In the genomic region with DNA sequence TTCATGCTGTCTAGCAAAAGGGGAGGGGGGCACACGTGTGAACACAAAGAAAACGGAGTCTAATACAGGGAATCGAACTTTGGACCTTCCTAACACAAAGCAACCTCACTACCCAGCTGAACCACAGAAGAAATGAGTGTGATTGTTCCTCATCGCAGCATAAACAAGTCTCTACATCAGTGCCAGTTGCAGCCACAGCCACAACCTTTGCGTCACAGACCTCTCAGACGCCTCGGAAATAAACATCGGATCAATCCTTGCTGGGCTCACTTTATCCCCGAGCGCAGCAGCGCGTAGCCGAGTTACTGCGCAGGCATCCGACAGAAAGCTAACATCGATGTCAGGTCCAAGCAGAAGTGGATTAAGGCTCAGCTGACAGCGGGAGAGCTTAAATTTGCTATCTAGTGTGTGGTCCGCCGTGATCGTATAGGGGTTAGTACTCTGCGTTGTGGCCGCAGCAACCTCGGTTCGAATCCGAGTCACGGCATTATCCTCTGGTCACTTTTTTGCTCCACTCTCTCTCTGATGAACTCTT, we compare ENCODE assay signal across 8 mouse cellular contexts. TPM values are rescaled to one million over a fixed set of nuclear protein-coding genes. Genes with fewer than 3 reads are reported as not detected.
A peak's percentile ranks its signal among the peaks of the same experiment; 100 is the strongest.
DNase-seq lines count a peak whose midpoint lies in the region; ATAC-seq and TF ChIP-seq lines count a peak whose summit lies in the region.

No protein-coding gene starts in this region.

- no peak for TF ChIP-seq EP300 in ES-Bruce4 (IDR thresholded peaks at IDR 0.05; ENCODE audit: insufficient read depth, low read depth, low read length)

- no peak for TF ChIP-seq POLR2A in ES-Bruce4 (IDR thresholded peaks at IDR 0.05; ENCODE audit: insufficient read depth, low read length)
- TF ChIP-seq POLR2A in embryonic fibroblast, embryonic 13.5 days (IDR thresholded peaks at IDR 0.05; ENCODE audit: low read depth, low read length): no peak

- H3K27ac ChIP-seq in ES-Bruce4 (ENCODE audit: insufficient read depth, low read length): peak overlapping the region; percentile 26; the same call in 1 of the 2 replicates
- H3K27ac ChIP-seq in embryonic fibroblast, embryonic 13.5 days (ENCODE audit: insufficient read depth, low read length): no peak overlapping the region
- H3K27ac ChIP-seq in intestine, embryonic 16.5 days (ENCODE audit: low read length): no peak overlapping the region
- peak overlapping the region; percentile 42 for H3K27ac ChIP-seq in midbrain, embryonic 10.5 days (replicated peaks)
- no peak overlapping the region for H3K27ac ChIP-seq in stomach, embryonic 16.5 days (ENCODE audit: low read length)

- H3K9ac ChIP-seq in ES-Bruce4 (ENCODE audit: low read depth, poor library complexity, severe bottlenecking): peak overlapping the region; percentile 37; the same call in 1 of the 2 replicates
- 0 out of 2 replicates have a peak overlapping the region, but pooled peaks have one; percentile 27 for H3K9ac ChIP-seq in intestine, embryonic 16.5 days (ENCODE audit: low read depth, low read length)
- H3K9ac ChIP-seq in stomach, embryonic 16.5 days (ENCODE audit: low read length): peak overlapping the region; percentile 21; the same call in 1 of the 2 replicates

- H3K4me3 ChIP-seq in ES-Bruce4 (ENCODE audit: low read depth, low read length): peak overlapping the region; percentile 80
- H3K4me3 ChIP-seq in embryonic fibroblast, embryonic 13.5 days (ENCODE audit: insufficient read depth, low read length): peak overlapping the region; percentile 61
- H3K4me3 ChIP-seq in intestine, embryonic 16.5 days (ENCODE audit: low read length): peak overlapping the region; percentile 31
- peak overlapping the region; percentile 51 for H3K4me3 ChIP-seq in midbrain, embryonic 10.5 days
- peak overlapping the region; percentile 35 for H3K4me3 ChIP-seq in stomach, embryonic 16.5 days (replicated peaks; ENCODE audit: low read length)

- H3K27me3 ChIP-seq in ES-Bruce4 (ENCODE audit: control insufficient read depth, insufficient read depth, low read length, poor library complexity, severe bottlenecking): no peaks in the 10 kb centered on the region
- H3K27me3 ChIP-seq in intestine, embryonic 16.5 days (replicated peaks; ENCODE audit: control insufficient read depth, insufficient read depth, low read length): peaks cover 18% of the 10 kb centered on the region
- peaks cover 84% of the 10 kb centered on the region for H3K27me3 ChIP-seq in midbrain, embryonic 10.5 days (ENCODE audit: low read depth, poor library complexity, severe bottlenecking)
- peaks cover 24% of the 10 kb centered on the region for H3K27me3 ChIP-seq in stomach, embryonic 16.5 days (ENCODE audit: control insufficient read depth, insufficient read depth, low read length)

- H3K9me3 ChIP-seq in ES-Bruce4 (replicated peaks; ENCODE audit: control insufficient read depth, insufficient read depth, low read length, poor library complexity, severe bottlenecking): no peaks in the 10 kb centered on the region
- H3K9me3 ChIP-seq in intestine, embryonic 16.5 days (ENCODE audit: control insufficient read depth, low read length): peaks cover 3% of the 10 kb centered on the region; the same call in 1 of the 2 replicates
- no peaks in the 10 kb centered on the region for H3K9me3 ChIP-seq in midbrain, embryonic 10.5 days (replicated peaks)
- H3K9me3 ChIP-seq in stomach, embryonic 16.5 days (replicated peaks; ENCODE audit: control insufficient read depth, low read length): no peaks in the 10 kb centered on the region

- ATAC-seq in frontal cortex, adult (ENCODE audit: low TSS enrichment): no peak
- ATAC-seq in intestine, embryonic 16.5 days: no peak
- ATAC-seq in stomach, embryonic 16.5 days (ENCODE audit: insufficient read depth, low FRiP score): peak; percentile 40; the same call in 1 of the 2 replicates

- whole genome bisulfite sequencing in intestine, embryonic 16.5 days: 1% methylated on average over 26 of the region's 26 CpGs
- under 1% methylated on average over 26 of the region's 26 CpGs for WGBS in midbrain, embryonic 10.5 days
- 1% methylated on average over 26 of the region's 26 CpGs for WGBS in stomach, embryonic 16.5 days

- TF ChIP-seq CTCF in ES-Bruce4 (IDR thresholded peaks at IDR 0.05; ENCODE audit: low read depth, low read length): no peak
- TF ChIP-seq CTCF in embryonic fibroblast, embryonic 13.5 days (IDR thresholded peaks at IDR 0.05; ENCODE audit: borderline replicate concordance, insufficient read depth, low read length): no peak

- no peaks in the 10 kb centered on the region for H3K4me1 ChIP-seq in ES-Bruce4 (ENCODE audit: control insufficient read depth, insufficient read depth, low read length)
- no peaks in the 10 kb centered on the region for H3K4me1 ChIP-seq in embryonic fibroblast, embryonic 13.5 days (ENCODE audit: control insufficient read depth, insufficient read depth, low read length)
- H3K4me1 ChIP-seq in intestine, embryonic 16.5 days (ENCODE audit: control insufficient read depth, insufficient read depth, low read length): no peaks in the 10 kb centered on the region
- peaks cover 36% of the 10 kb centered on the region for H3K4me1 ChIP-seq in midbrain, embryonic 10.5 days
- H3K4me1 ChIP-seq in stomach, embryonic 16.5 days (ENCODE audit: control insufficient read depth, insufficient read depth, low read length): no peaks in the 10 kb centered on the region

- DNase-seq in frontal cortex, postnatal 14 days (ENCODE audit: low spot score in 2 of 2): peak; percentile 25 to 47
- peak; percentile 72 for DNase-seq in midbrain, embryonic 10.5 days (ENCODE audit: low spot score)
- DNase-seq in cerebellum, postnatal 25 days: no peak

- no peaks in the 10 kb centered on the region for H3K36me3 ChIP-seq in ES-Bruce4 (ENCODE audit: control insufficient read depth, insufficient read depth, low read length, poor library complexity, severe bottlenecking)
- H3K36me3 ChIP-seq in intestine, embryonic 16.5 days (ENCODE audit: control insufficient read depth, insufficient read depth, low read length): no peaks in the 10 kb centered on the region
- H3K36me3 ChIP-seq in midbrain, embryonic 10.5 days: no peaks in the 10 kb centered on the region
- H3K36me3 ChIP-seq in stomach, embryonic 16.5 days (ENCODE audit: control insufficient read depth, insufficient read depth, low read length): no peaks in the 10 kb centered on the region

- H3K4me2 ChIP-seq in intestine, embryonic 16.5 days (ENCODE audit: low read depth, low read length): peak overlapping the region; percentile 41
- H3K4me2 ChIP-seq in stomach, embryonic 16.5 days (ENCODE audit: low read depth, low read length): peak overlapping the region; percentile 41

RNA-seq across cellular contexts. Expression of a gene that starts 16.5 kb away (rescaled TPM):
- 4.6 TPM in 2 replicates for polyA plus RNA-seq in ES-Bruce4 (2011; ENCODE audit: insufficient read depth, insufficient read length, low read depth, missing spikeins)
- polyA plus RNA-seq in embryonic fibroblast, embryonic 13.5 days (2011; ENCODE audit: insufficient read length, low read depth, missing spikeins): not detected in 2 replicates
- 0.12 and 0.21 TPM in 2 replicates for polyA plus RNA-seq in intestine, embryonic 16.5 days (2015; fragmentation: Nextera tagmentation; extraction: Ambion mirVana)
- 0.20 and 0.30 TPM in 2 replicates for polyA plus RNA-seq in midbrain, embryonic 10.5 days (2016; fragmentation: Nextera tagmentation; extraction: Ambion mirVana)
- 0.17 and 0.29 TPM in 2 replicates for polyA plus RNA-seq in stomach, embryonic 16.5 days (2015; fragmentation: Nextera tagmentation; extraction: Ambion mirVana)

Comparison
In these comparisons a context has a peak if more than half of its experiments do, and no peak if none do; other contexts are left out.
1. DNase-seq: peak in frontal cortex, postnatal 14 days (2 of 2) and midbrain, embryonic 10.5 days (single experiment); none in cerebellum, postnatal 25 days (0 of 2).
2. H3K27ac ChIP-seq: peak in ES-Bruce4 (single experiment) and midbrain, embryonic 10.5 days (single experiment); none in embryonic fibroblast, embryonic 13.5 days (single experiment), intestine, embryonic 16.5 days (single experiment) and stomach, embryonic 16.5 days (single experiment).
3. Peak in every context shown above with its lines, with median percentiles within 50 percentile points of each other: H3K4me3 ChIP-seq and H3K9ac ChIP-seq.